Comparison of ENCODE assay signal across 30 mouse cellular contexts in the genomic region with DNA sequence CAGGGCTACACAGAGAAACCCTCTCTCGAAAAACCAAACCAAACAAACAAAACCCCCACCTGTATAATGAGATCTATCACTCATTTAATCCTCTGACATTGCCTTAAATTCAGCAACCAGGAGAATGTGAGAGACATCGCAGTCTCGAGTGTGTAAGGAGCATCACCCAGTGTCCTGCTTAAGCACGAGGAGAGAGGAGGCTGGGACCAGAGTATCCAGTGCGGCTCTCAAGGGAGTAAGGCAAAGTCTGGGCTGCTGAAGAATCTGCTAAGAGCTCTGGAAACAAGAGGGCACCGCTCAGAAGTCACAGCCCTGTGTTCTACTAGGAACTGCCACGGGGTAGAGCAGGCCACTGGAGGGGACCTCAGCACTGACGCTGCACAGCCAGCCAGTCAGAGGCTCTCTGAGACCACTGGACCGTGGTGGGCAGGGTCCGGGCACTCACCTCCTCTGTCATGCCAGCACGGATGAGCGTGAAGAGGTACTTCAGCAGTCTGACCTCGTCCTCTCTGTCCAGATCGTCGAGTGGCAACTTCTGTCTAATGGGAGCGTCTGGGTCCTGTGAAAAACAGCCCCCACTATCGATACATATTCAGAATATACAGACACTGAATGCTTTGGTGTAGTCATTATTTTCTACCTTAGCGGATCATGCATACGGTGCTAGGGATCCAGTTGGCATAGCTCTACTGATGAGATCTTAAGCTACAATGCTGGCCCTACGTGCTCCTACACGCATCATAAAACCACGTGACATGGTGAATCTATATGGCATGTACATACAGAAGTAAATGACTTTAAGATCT.
"Had no signal": no experiment of that assay in that cellular context is flagged by ENCODE, and none has a peak within 500 bp of the region (broad histone marks: within the 10 kb centered on the region; RNA-seq: fewer than 3 reads in every experiment).

No protein-coding gene starts in this region.

- H3K4me1 ChIP-seq: limb, embryonic 10.5 days; limb, embryonic 12.5 days; limb, embryonic 13.5 days; limb, embryonic 15.5 days; liver, embryonic 12.5 days; liver, embryonic 13.5 days; lung, embryonic 15.5 days; megakaryocyte, embryonic 14.5 days; midbrain, embryonic 10.5 days; midbrain, embryonic 12.5 days; midbrain, embryonic 13.5 days; midbrain, embryonic 15.5 days; neural tube, embryonic 12.5 days had no signal

- H3K9ac ChIP-seq: limb, embryonic 12.5 days; limb, embryonic 13.5 days; limb, embryonic 15.5 days; liver, embryonic 12.5 days; liver, embryonic 13.5 days; liver, embryonic 14.5 days; lung, embryonic 14.5 days; lung, embryonic 15.5 days; midbrain, embryonic 12.5 days; midbrain, embryonic 13.5 days; midbrain, embryonic 15.5 days; neural tube, embryonic 12.5 days had no signal

- H3K4me3 ChIP-seq: left cerebral cortex, adult 2 months; limb, embryonic 10.5 days; limb, embryonic 12.5 days; limb, embryonic 13.5 days; limb, embryonic 15.5 days; liver, embryonic 12.5 days; liver, embryonic 13.5 days; lung, embryonic 15.5 days; megakaryocyte, embryonic 14.5 days; midbrain, embryonic 10.5 days; midbrain, embryonic 12.5 days; midbrain, embryonic 13.5 days; midbrain, embryonic 15.5 days; myocyte; neural tube, embryonic 12.5 days had no signal

- H3K9me3 ChIP-seq: limb, embryonic 10.5 days; limb, embryonic 12.5 days; limb, embryonic 13.5 days; limb, embryonic 15.5 days; liver, embryonic 12.5 days; liver, embryonic 13.5 days; lung, embryonic 15.5 days; megakaryocyte, embryonic 14.5 days; midbrain, embryonic 10.5 days; midbrain, embryonic 12.5 days; midbrain, embryonic 13.5 days; midbrain, embryonic 15.5 days; neural tube, embryonic 12.5 days had no signal

- H3K4me2 ChIP-seq: limb, embryonic 12.5 days; limb, embryonic 13.5 days; limb, embryonic 15.5 days; liver, embryonic 11.5 days; liver, embryonic 12.5 days; liver, embryonic 13.5 days; lung, embryonic 14.5 days; lung, embryonic 15.5 days; midbrain, embryonic 12.5 days; midbrain, embryonic 13.5 days; midbrain, embryonic 15.5 days; neural tube, embryonic 12.5 days had no signal

- H3K27me3 ChIP-seq: limb, embryonic 12.5 days; limb, embryonic 13.5 days; limb, embryonic 15.5 days; liver, embryonic 12.5 days; liver, embryonic 13.5 days; lung, embryonic 15.5 days; megakaryocyte, embryonic 14.5 days; midbrain, embryonic 12.5 days; midbrain, embryonic 13.5 days; midbrain, embryonic 15.5 days; neural tube, embryonic 12.5 days had no signal

- H3K27ac ChIP-seq: left cerebral cortex, adult 2 months; limb, embryonic 10.5 days; limb, embryonic 12.5 days; limb, embryonic 13.5 days; limb, embryonic 15.5 days; liver, embryonic 12.5 days; liver, embryonic 13.5 days; liver, embryonic 14.5 days; lung, embryonic 15.5 days; macrophage; midbrain, embryonic 10.5 days; midbrain, embryonic 12.5 days; midbrain, embryonic 13.5 days; midbrain, embryonic 15.5 days; neural tube, embryonic 12.5 days had no signal

- DNase-seq: left cerebral cortex, postnatal 4 days; liver; liver, embryonic 13.5 days; lung, adult 18-20 months; lung, adult 2 months; lung, embryonic 14.5 days; lung, postnatal 10 days; lung, postnatal 14 days; lung, postnatal 36 days; lung, postnatal 4 days; midbrain, embryonic 14.5 days had no signal

- ATAC-seq: liver, embryonic 12.5 days; lung, postnatal 0 days; midbrain, embryonic 13.5 days; midbrain, embryonic 15.5 days; midbrain, embryonic 16.5 days had no signal
